Mouse (Mus musculus) heart, adult 9 months (tissue): ENCODE data around the gene Rbfox3.

Experiments
- DNase-seq, 2 experiments: peaks; one replicate each; pipeline ENCODE4 v3.0.0; 2022; ENCODE audit warnings: low spot score in 2 of 2

The Rbfox3 gene

DNA sequence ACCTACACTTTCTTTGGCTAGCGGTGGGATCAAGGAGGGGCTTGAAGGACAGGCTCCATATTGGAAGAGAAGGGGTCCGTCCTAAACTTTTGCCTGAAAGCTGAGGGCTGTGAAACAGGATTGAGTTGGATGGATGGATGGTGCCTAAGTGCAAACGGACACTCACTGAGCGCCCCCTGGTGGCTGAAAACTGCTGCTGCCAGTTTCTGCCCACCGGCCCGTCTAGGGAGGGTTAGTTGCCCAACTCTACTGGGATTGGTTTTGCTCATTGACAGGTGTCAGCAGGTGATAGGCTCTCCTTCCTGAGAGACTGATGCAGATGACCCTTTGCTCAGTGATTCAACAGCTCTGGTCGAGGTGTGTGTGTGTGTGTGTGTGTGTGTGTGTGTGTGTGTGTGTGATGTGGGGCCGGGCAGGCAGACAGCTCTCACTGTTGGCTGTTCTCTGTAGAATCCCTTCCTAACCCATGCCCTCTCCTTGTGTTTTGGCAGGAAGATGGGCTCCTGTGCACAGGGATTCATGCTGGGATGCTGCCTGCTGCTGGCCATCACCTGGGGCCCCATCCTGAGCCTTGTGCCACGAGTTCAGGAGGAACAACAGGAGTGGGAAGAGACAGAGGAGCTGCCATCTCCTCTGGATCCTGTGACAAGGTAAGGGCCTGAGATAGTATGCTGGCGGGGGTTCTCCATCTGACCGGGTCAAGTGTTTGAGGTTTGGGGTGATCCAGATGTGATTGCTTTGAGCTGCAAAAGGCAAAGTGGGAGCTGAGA, 468.0 kb downstream of the Rbfox3 start:
- peak in 1 of 2 experiments; percentile 64 for DNase-seq

DNA sequence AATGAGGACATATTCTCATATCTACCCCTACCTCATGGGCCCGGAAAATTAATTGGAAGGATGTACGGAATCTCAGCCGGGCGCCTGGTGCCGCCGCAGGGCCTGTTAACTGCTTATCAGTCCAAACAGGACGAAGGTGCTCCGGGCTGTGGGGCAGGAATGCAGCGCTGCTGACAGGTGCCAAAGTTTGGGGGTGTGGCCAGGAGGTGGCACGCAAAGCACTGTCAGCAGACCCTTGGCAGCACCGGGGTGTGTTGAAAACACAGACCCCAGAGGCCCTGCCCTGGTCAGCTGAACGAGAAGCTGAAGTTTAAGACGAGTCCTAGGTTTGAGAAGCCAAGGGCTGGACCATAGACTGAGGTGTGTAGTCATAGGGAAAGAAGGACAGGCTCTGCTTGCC, 468.7 kb downstream of the Rbfox3 start:
- DNase-seq: no peak
